Mouse (Mus musculus) liver, embryonic 11.5 days (tissue): Measurements from ENCODE around the gene Sprr1a. TPM values are rescaled to one million over a fixed set of nuclear protein-coding genes. Genes with fewer than 3 reads are reported as not detected.
"Not testable (repeated sequence)": the region's sequence is repeated elsewhere in the genome, so short reads cannot be mapped to it uniquely, and the experiment has no call there.

Experiments used
- ATAC-seq: fragments of 200-750 bp; cut with Nextera tagmentation; replicated peaks from 2 replicates; pipeline ENCODE4 v1.8.0; 2017; ENCODE audit warnings: moderate number of reproducible peaks, mild to moderate bottlenecking, moderate TSS enrichment, moderate library complexity; ENCODE audit not compliant: low FRiP score
- DNase-seq: peaks from one replicate; pipeline ENCODE4 v3.0.0-alpha.2; 2017; ENCODE audit warnings: low spot score
- H3K27ac ChIP-seq: fragments of 300-500 bp; sonication (generic); 2 replicates; pipeline ENCODE4 v1.5.1; 2014; ENCODE audit warnings: mild to moderate bottlenecking, low read depth, low read length, control low read depth
- H3K27me3 ChIP-seq: fragments of 300-500 bp; sonication (generic); replicated peaks from 2 replicates; pipeline ENCODE4 v1.6.1; 2014; ENCODE audit warnings: low read length, mixed read lengths; ENCODE audit not compliant: control insufficient read depth, insufficient read depth
- H3K36me3 ChIP-seq: fragments of 300-500 bp; sonication (generic); 2 replicates; pipeline ENCODE4 v1.6.1; 2014; ENCODE audit warnings: mild to moderate bottlenecking, low read length, moderate library complexity, mixed read lengths; ENCODE audit not compliant: control insufficient read depth, insufficient read depth
- H3K4me1 ChIP-seq: fragments of 300-500 bp; sonication (generic); replicated peaks from 2 replicates; pipeline ENCODE4 v1.6.1; 2014; ENCODE audit warnings: low read length, mixed read lengths; ENCODE audit not compliant: control insufficient read depth, insufficient read depth
- H3K4me2 ChIP-seq: fragments of 300-500 bp; sonication (generic); 2 replicates; pipeline ENCODE4 v1.6.1; 2014; ENCODE audit warnings: mild to moderate bottlenecking, control low read depth, moderate library complexity
- H3K4me3 ChIP-seq: fragments of 300-500 bp; sonication (generic); 2 replicates; pipeline ENCODE4 v1.5.1; 2014; ENCODE audit warnings: low read depth, low read length, control low read depth
- H3K9ac ChIP-seq: fragments of 300-500 bp; sonication (generic); 2 replicates; pipeline ENCODE4 v1.6.1; 2014; ENCODE audit warnings: low read depth, low read length, control low read depth
- H3K9me3 ChIP-seq: fragments of 300-500 bp; sonication (generic); 2 replicates; pipeline ENCODE4 v1.6.1; 2016; ENCODE audit warnings: low read length, inconsistent platforms, mixed read lengths; ENCODE audit not compliant: control insufficient read depth
- WGBS: fragments of 180-500 bp; shearing (Covaris S2); extraction: QIAGEN DNeasy Blood & Tissue Kit; methylation state at CpG from one replicate; pipeline ENCODE4 v1.1.7; 2014; 5-methylcytosine and 5-hydroxymethylcytosine counted together
- polyA plus RNA-seq: library from polyadenylated mRNA; unstranded; fragments of >200 nt; fragmentation: Nextera tagmentation; extraction: Ambion mirVana; gene quantifications from 2 replicates; pipeline ENCODE4 v1.2.1, GENCODE M21; 2014

Gene Sprr1a
- polyA plus RNA-seq, 1 experiment from 2014 or later: not detected

DNA sequence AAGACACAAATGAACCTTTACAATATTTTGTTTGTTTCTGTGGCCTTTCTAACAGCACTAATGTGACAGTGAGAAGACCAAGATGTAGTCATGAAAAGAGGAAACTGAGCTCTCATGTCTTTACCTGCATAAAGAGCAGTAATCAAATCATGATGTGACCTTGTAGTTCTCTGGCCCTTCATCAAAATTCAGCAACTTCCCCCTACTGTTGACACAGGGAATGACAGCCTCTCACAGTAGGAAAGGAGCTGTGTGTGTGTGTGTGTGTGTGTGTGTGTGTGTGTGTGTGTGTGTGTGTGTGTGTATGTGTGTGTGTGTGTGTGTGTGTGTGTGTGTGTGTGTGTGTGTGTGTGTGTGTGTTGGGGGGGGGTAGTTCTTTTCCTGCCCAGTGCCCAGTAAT lies 4.4 kb downstream of the Sprr1a start:
- not testable (repeated sequence) for ATAC-seq, H3K9ac ChIP-seq, H3K4me2 ChIP-seq, DNase-seq, H3K4me3 ChIP-seq, H3K27ac ChIP-seq, H3K9me3 ChIP-seq, H3K36me3 ChIP-seq, H3K4me1 ChIP-seq, H3K27me3 ChIP-seq

DNA sequence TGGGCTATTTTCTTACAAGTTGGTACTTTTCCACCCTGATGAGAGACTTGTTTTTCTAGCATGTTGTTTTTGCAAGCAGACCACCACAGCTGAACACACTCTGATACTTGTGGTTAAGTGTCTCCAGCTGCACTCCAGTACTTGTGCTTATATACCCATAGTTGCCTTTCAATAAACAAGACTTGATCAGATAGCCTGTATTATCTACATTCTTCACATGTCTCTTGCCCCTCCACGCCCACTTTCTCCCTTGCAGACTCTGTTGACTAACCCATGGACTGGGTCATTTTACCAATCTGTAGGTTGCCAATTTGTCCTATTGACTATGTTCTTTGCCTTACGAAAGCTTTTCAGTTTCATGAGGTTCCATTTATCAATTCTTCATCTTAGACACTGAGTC lies 15.6 kb downstream of the Sprr1a start:
- H3K9ac ChIP-seq: no peak overlapping the region
- no peaks in the 10 kb centered on the region for H3K36me3 ChIP-seq
- H3K27me3 ChIP-seq: no peaks in the 10 kb centered on the region
- WGBS: 64% methylated on average over 2 of the region's 2 CpGs
- no peak overlapping the region for H3K4me2 ChIP-seq
- no peak overlapping the region for H3K27ac ChIP-seq
- DNase-seq: no peak
- H3K4me1 ChIP-seq: no peaks in the 10 kb centered on the region
- H3K9me3 ChIP-seq: no peaks in the 10 kb centered on the region
- peak; percentile 64 for ATAC-seq
- H3K4me3 ChIP-seq: no peak overlapping the region

DNA sequence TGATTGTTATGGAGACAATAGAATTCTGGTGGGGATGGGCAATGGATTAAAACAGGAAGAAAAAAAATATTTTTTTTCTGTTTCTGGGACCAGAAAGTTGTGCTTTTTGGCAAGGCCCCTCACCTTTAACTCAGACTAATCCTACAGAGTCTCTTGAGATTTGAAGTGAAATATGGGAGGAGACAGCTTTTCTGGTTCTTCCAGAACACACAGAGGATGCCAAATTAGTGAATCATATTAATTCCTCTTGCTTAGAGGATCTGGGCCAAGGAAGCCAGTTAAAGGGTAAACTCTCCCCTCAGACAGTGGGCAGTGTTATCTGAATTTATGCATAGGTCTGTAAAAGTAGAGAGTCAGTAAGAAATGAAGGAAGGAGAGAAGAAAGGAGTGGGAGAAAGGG lies 18.3 kb downstream of the Sprr1a start:
- Histone ChIP-seq H3K9me3 (no peaks in the 10 kb centered on the region), H3K4me3 (no peak overlapping the region), H3K4me1 (no peaks in the 10 kb centered on the region), H3K9ac (no peak overlapping the region), H3K27ac (no peak overlapping the region), H3K36me3 (no peaks in the 10 kb centered on the region), H3K27me3 (no peaks in the 10 kb centered on the region), H3K4me2 (no peak overlapping the region)
- no peak for DNase-seq
- no peak for ATAC-seq

GRCm38 (mm10) chr3:92466576-92466975 lies 19.1 kb downstream of the Sprr1a start:
- WGBS: 80% methylated on average over 1 of the region's 1 CpGs
- H3K9ac ChIP-seq: no peak overlapping the region
- no peak overlapping the region for H3K4me2 ChIP-seq
- no peak for ATAC-seq
- no peak overlapping the region for H3K27ac ChIP-seq
- no peak for DNase-seq
- H3K9me3 ChIP-seq: no peaks in the 10 kb centered on the region
- H3K36me3 ChIP-seq: no peaks in the 10 kb centered on the region
- H3K27me3 ChIP-seq: no peaks in the 10 kb centered on the region
- no peak overlapping the region for H3K4me3 ChIP-seq
- H3K4me1 ChIP-seq: no peaks in the 10 kb centered on the region

DNA sequence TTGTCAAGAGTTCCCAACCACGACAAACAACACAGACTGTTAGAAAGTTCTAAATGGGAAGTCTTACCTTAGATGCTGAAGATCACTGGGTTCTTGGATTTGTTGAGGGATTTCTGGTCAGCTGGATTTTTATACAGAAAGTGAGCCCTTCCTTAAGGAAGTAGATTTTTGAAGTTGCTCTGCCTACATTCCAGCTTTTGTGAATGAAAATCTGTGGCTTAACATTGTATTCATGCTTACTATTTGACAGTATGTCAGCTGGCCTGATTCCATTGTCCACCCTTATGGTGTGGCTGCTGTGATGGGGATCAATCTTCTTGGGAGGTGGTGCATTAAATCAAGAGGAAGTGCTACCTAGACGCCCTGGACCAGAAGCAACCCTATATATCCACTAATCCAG lies 27.1 kb downstream of the Sprr1a start, which contains the start of gene Sprr3:
Gene Sprr3, minus strand, starts transcription at position 101 of the 400 bp plus-strand sequence.
- Histone ChIP-seq H3K27ac (no peak within 1 kb of the TSS), H3K27me3 (no peaks in the 10 kb centered on the region), H3K36me3 (no peaks in the 10 kb centered on the region), H3K4me2 (no peak within 1 kb of the TSS), H3K9me3 (no peaks in the 10 kb centered on the region), H3K4me3 (no peak within 1 kb of the TSS), H3K4me1 (no peaks in the 10 kb centered on the region), H3K9ac (no peak within 1 kb of the TSS)
- DNase-seq (no peak), ATAC-seq (no peak)
- 59% methylated on average over 2 of the region's 2 CpGs for WGBS

GRCm38 (mm10) chr3:92455151-92455550 lies 30.5 kb downstream of the Sprr1a start:
- Histone ChIP-seq H3K9ac (no peak overlapping the region), H3K27me3 (no peaks in the 10 kb centered on the region), H3K4me3 (no peak overlapping the region), H3K4me1 (no peaks in the 10 kb centered on the region), H3K9me3 (no peaks in the 10 kb centered on the region), H3K4me2 (no peak overlapping the region), H3K36me3 (no peaks in the 10 kb centered on the region), H3K27ac (no peak overlapping the region)
- DNase-seq (no peak), ATAC-seq (no peak)
- WGBS: 87% methylated on average over 5 of the region's 5 CpGs

DNA sequence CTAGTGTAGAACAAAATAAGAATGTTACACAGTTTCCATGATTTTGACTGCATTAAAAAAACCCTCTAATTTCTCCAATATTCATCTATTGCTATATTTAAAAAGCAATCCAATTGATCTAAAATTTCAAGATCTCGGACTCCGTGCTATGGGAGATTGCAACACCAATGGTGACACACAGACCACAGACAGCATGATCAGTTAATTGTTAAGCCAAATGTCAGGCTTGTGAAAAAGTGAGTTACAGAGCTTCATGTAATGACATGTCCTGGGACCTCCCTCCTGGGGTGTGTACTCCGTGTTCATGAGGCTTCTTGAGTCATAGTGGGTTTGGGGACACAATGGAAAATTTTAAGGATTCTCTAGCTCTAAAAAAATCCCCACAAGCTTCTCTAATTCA lies 45.5 kb downstream of the Sprr1a start:
- H3K4me2 ChIP-seq: no peak overlapping the region
- ATAC-seq: no peak
- WGBS: 89% methylated on average over 3 of the region's 3 CpGs
- no peak overlapping the region for H3K9ac ChIP-seq
- H3K4me3 ChIP-seq: no peak overlapping the region
- no peaks in the 10 kb centered on the region for H3K27me3 ChIP-seq
- DNase-seq: no peak
- H3K27ac ChIP-seq: no peak overlapping the region
- no peaks in the 10 kb centered on the region for H3K9me3 ChIP-seq
- no peaks in the 10 kb centered on the region for H3K36me3 ChIP-seq
- no peaks in the 10 kb centered on the region for H3K4me1 ChIP-seq

- Histone ChIP-seq H3K9ac (no peak within 1 kb of the TSS), H3K36me3 (no peaks in the 10 kb centered on the region), H3K9me3 (no peaks in the 10 kb centered on the region), H3K4me2 (no peak within 1 kb of the TSS), H3K27me3 (no peaks in the 10 kb centered on the region), H3K4me1 (no peaks in the 10 kb centered on the region), H3K27ac (no peak within 1 kb of the TSS), H3K4me3 (no peak within 1 kb of the TSS)
- DNase-seq (no peak), ATAC-seq (no peak)
- WGBS: 85% methylated on average over 3 of the region's 3 CpGs
Observed at GRCm38 (mm10) chr3:92438689-92439088, 47.0 kb downstream of the Sprr1a start, which contains the start of gene Sprr1b. Gene Sprr1b (minus strand): TSS chr3:92438789.
